Mouse (Mus musculus) urinary bladder, postnatal 10 days (tissue): ENCODE data around the gene Ugt1a6a.
A peak's percentile ranks its signal among the peaks of the same experiment; 100 is the strongest.

Source experiments
- DNase-seq: peaks from one replicate; pipeline ENCODE4 v3.0.0; 2022; ENCODE audit warnings: low spot score

Gene Ugt1a6a

DNA sequence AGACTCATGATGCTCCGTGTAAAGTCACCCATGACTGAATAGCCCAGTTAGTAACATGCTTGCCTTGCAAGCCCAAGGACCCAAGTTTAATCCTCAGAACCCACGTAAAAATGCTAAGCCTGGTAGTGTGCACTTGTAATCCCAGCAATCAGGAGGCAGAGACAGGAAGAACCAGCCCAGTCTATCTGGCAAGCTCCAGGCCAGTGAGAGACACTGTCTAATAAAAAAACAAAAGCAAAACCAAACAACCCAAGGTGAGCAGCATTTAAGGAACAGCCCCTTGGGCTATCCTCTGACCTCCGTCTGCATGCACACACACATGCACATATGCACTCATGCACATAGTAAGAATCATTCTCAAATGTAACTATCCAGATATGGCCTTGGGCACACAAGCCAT lies 95.0 kb downstream of the Ugt1a6a start:
- peak; percentile 11 for DNase-seq

DNA sequence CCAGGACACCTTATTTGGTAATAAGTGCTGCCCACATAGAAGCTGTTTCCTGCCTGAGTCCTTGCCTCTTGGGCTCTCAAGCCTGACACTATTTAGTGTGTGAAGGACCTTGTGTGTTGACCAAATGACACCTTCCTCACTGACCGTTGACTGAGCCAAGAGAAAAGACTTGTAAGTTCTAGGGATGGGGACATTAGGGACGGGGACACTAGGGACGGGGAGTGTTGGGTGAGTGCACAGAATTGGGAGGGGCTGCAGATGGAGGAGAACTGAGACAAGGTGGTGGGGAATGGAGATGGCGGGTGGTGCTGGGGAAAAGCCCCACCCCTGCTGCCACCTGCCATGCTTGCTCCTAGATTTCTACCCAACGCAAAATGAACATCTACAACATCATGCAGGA lies 95.4 kb downstream of the Ugt1a6a start:
- peak; percentile 30 for DNase-seq

DNA sequence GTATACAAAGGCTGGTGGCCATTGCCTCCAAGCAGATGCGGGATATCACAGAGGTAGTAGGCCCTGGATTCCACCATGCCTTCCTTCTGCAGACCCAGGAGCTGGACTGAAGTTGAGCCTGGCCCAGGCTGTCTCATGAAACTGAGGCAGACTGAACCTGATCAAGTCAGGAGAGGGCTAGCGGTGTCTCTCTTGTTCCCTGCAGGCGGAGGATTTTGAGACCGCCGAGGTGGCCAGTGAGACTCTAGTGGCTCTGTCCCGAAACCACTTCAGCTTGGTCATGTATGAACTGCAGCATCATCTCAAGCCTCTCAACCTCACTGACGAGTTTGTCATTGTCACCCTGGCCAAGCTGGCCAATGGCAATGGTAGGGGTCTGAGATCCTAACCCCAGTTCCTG lies 95.8 kb downstream of the Ugt1a6a start:
- peak; percentile 33 for DNase-seq

DNA sequence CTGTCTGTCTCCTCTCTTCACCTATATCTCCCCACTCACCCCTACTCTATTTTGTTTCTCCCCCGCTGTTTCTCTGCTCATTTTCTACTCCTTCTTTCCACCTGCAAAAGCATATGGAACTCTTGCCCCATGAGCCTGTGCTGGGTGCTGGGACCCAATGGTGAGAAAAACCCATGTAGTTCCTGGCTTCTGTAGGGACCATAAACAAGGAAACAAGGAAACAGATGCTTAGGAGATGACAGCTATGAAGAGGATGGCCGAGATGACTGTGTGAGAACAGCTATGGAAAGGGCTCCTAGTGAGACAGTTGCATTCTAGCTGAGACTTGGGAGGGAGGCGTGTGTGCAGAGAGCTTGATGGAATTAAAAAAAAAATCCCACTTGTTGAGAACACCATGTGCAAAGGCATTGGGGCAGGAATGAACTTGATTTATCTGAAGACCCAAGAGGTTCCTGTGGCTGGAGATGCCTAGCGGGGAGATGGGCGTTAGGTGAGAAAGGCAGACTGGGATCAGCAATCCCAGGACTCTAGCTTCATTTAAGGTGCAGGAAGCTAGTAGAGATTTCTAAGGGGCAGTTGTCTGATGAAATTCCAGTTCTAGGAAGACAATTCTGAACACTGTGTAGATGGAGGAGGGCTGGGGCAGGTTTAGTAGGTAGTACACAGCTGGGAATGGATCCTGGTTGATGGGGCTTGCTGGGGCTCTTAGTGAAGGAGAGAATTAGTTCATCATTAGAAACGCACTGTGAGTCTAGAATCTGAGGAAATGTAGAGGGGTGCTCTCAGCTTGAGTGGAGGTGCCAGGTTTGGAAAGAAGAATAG lies 96.6 kb downstream of the Ugt1a6a start:
- DNase-seq = peak; percentile 12

DNA sequence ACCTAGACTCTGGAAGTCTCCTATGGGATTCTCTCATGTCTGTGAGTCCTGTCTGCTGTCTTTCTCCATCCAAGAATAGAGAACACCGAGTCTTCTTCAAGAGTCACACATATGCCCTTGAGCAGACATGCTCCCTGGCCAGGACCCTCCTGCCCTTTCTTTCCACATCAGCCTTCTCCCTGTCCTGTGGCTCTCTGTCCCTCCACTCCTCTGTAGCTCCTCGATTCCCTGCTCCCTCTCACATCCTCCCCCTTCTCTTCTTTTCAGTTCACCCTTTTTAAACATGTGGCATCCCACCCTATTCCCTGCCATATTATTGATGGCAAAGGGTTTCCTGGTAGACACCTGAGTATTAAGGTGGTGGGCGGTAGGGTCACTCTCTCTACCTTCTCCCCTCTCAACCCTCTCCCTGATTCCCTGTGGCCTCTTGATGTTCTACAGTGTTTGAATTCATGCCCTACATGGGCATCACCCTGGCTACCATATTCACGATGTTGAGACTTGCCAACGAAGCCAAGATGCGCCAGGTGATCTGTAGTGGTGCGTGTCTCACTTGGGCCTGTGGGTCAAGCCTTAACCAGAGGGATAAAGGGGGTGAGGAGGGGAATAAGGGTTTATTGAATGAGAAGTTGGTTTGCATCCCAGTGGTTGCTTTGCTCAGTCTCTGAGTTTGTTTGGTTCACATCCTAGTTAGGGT lies 97.3 kb downstream of the Ugt1a6a start:
- peak; percentile 18 for DNase-seq

DNA sequence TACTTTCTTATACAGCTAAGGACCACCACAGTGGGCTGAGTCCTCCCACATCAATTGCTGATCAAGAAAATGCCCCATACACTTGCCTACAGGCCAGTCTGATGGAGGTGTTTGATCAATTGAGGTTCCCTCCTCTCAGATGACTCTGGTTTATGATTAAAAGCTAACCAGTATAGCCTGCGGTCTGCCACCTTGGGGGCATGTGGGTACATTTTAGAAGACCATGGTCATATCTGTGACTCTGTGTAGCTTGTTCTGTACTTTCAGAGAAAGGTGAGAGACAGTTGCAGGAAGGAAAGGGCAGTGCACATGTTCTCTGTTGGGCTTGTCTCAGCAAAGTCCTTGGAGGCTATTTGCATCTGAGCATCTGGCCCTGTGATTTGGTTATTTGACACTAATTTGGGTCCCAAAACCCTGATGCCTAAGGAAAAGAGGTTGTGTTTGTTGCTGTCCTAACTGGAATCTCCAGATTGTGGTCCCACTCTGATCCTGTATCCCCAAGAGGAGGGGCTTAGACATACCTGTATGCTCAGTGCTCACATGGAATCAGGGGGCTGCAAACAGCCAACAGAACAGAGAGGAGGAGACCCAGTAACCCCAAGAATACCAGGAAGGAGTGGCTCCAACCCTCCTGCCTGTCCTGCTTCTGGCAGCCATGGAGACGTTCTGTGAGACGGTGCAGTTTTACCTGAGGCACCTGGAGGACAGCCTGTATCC lies 98.2 kb downstream of the Ugt1a6a start:
- DNase-seq = peak; percentile 21

DNA sequence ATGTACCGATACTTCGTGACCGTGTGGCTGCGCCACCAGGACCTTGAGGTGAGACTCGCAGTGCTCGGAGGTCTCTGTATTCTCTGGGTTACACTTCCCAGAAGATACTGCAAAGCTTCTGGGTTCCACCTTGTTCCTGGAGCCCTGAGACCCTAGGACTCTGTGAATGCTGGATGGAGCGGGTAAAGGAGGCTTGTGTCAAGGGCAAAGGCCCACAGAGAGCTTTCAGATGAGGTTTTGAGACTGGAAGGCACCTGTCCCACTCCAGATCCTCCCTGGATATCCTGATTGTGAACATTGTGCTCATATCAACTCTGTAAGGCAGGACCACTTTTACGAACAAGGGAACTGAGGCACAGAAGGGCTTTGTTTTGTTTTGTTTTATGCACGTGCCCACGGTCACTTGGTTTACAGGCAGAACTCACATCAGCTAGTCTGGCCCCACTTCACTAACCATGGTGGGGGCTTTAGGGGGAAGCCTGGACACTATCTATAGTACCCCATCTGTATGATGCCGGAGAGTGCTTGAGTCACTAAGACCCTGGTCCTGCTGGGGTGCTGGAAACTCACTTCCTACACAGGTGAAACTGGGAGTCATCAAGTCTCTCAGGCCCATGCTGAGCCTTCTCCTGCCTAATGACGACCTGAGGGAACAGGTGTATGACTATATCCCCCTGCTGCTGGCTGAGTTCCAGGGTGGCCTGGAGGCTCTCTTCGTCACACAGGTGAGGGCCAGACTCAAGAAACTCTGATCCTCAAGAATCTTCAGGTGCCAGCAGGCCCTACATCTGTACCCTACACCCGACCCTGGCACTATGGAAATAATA lies 99.0 kb downstream of the Ugt1a6a start:
- DNase-seq = peak; percentile 65

DNA sequence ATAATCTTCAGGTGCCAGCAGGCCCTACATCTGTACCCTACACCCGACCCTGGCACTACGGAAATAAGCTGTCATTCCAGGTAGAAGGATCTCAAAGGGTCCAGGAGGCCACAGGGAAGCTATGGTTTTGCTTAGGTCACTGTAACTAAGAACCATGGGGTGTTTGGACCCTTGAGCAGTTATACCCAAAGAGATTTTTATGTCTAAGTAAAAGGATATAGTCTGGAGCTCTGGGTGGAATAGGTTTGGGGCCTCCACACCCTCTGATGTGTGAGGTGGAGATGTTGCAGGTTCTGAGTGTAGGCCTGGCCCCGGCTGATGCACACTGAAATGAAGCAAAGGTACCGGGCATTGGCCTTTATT lies 99.6 kb downstream of the Ugt1a6a start:
- peak; percentile 11 for DNase-seq

DNA sequence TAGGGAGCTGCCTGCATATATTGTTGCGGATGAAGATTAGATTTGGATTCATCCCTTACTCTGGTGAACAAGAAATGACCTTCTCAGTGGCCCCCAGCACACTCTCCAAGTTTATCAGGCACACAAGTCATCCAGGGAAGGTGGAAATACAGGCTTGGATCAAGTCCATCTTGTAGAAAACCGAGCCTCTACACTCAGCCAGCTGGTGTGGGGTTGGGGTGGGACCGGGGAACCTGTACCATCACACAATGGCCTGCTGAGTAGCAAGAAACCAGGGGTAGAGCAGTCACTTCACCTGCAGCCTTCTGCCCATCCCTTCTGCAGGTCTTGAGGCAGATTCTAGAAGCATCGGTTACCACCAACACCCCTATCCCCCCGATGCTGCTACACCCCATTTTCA lies 100.0 kb downstream of the Ugt1a6a start:
- DNase-seq = peak; percentile 30

DNA sequence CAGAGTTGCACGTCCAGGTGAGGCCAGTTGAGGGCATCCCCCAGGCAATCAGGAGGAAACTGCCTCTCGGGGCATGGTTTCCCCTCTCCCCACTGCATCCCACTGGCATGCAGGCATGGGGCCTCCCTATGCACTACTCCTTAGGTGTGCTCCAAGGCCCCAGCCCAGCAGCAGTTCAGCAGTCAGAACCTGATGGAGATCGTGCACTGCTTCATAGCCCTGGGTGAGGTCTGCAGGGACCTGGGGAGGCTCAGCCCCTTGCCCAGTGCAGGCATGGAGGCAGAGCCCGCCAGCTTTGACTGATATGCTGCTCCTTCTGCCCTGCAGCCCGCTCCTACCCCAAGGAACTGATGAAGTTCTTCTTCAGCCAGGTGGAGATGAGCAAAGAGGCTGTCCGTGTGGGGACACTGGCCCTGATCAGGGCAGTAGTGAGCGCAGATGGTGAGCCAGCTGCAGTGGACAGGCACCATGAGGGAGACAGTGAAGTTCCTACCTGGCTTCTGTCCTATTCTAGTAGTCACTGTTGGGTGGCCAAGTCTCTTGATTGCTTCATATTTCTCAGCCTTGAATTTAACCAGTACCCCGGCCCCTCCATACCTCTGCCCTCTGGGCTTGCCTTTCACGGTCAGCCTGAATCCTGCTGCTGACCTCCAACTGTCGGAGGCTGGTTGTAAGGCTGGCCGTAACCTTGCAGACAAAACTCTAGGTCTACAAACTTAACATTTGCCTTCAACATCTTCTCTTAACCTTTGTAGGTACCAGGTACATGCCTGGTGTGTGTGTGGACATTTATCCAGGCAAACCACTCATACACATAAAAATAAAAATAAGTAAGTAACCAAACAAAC lies 100.7 kb downstream of the Ugt1a6a start:
- peak; percentile 35 for DNase-seq

DNA sequence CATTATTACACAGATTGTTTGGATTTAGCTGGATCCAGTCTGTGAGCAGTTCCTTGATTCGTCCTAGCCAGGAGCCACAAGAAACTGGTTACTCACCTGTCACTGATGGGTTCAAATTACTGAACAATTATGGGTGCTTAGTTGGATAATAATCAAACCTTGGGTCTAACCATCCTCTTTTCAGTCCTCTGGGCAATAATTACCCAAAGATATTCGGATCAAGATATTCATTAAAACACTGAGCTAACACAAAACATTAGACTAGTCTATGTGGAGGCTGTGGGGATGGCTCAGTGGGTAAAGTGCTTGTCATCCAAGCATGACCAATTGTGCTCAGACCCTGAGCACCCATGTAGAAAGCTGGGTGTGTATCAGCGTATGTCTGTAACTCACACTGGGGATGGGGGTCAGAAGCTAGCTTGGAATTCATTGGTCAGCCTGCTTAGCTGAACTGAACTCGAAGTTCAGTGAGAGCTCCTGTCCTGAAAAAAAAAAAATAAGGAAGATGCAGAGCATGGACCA lies 101.3 kb downstream of the Ugt1a6a start:
- DNase-seq = no peak

DNA sequence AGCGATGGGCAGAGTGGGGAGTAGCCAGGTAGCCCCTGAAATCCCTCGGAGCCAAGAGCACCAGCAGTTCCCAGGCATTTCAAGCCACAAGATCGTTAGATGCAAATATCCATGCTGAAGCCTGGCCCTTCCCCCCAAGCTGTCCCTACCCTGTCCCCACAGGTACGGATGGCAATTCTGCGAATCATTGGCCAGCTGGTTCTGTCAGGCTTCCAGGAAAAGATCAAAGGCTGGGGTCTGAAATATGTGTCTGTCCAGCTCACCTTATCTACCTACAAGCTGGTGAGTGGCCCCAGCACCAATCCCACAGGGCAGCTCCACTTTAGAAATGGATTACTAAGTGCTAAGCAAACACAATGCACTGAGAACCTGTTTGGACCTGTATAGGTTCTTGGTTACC lies 102.7 kb downstream of the Ugt1a6a start:
- no peak for DNase-seq

DNA sequence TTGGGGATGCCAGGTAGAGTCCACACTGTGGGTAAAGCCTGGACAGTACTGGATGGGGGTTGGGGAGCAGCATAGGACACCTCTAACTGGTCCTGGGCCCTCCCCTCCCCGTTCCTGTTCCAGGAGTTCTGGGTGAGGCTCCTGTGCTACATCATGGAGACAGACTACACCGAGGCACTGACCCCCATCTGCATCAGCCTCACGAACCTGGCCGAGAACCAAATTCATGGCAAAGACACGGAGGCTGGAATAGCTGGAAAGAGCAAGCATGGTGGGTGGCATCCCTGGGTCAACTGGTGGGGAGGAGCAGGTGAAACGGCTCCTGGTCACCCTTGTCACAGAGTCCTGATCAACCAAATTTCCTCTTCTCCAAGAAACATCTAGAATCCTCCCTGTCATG lies 104.2 kb downstream of the Ugt1a6a start:
- DNase-seq = no peak

DNA sequence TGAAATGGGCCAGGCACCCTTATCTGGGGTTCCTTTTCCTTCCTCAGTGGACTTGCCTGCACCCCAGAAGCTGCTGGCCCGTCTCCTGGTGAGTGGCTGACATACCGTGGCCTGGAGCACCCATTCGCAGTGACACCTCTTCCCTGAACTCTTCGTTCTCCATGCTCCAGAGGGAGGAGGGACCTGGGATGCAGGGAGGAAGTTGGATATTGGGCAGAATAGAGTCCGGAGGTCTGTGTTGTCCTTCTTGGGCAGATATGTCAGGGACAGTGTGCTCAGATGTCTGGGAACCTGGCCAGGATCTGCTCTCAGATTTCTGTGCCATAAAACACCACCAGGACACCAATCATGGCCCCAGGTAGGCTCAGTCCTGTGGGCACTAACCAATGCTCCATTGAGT lies 105.5 kb downstream of the Ugt1a6a start:
- DNase-seq = no peak

DNA sequence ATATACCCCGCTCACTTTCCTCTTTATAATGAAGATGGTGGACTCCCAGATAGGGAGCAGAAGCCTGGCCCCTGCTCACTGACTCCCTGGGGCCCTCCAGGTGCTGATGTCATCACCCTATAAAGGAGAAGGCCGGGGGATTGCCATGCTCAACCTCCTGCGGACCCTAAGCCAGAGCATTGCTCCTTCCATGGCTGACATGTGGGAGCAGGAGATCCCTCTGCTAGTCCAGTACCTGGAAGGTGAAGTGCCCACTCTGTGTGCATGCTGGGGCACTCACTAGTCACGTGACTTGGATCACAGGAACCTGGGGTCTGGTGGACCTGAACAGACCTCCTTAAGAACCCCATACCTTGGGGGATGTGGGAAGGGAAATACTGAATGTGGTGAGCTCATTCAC lies 106.0 kb downstream of the Ugt1a6a start:
- no peak for DNase-seq

DNA sequence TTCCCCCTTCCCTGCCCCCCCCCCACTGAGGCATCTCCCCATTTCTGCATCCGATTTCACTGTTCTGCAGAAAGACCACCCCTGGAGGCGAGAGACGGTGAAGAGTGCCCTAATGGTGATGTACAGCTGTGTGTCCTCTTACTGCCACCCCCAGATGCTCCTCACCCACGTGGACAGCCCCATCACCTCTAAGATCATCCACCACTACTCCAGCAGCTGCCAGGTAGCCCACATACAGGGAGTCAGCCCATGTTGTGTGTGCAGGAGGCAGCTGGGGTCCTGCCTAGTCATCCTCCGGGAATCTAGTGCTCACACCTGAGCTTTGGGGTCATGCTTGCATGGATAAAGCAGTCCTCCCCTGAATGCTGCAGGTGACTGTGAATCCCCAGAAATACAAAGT lies 109.3 kb downstream of the Ugt1a6a start:
- no peak for DNase-seq

DNA sequence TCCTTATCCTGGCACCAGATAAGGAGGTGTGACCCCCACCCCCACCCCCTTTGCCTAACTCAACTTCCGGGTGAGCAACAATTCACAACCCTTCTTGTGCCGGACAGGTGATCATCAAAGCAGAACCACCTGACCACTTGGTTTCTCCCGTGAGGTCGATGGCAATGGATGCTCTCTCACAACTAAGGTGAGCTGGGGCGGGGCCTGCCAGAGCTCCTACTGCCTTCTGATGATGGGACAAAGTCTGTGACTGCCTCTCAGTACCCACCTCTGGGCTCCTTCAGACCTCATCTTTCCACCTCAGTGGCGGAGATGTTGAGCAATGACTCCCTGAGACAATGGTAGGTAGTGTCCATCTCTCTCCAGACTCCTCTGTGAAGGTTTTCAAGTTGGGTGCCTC lies 111.3 kb downstream of the Ugt1a6a start:
- no peak for DNase-seq

DNA sequence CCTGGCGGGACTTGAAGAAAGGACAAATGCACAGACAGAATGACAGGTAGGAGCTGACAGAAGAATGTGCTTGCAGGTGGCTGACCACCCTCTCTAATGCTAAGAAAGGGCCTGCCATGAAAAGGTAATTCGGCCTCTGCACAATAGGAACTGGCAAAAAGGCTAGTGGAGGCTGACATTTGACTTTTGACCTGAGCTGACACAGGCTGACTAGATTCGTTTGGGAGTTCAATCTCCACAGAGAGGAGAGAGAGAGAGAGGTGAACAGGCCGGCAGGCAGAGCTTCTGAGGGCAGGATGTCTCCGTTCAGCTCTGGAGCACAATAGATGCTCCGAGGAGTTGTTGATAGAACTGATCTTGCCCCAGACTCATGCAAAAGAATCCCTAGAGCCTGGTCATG lies 111.8 kb downstream of the Ugt1a6a start:
- DNase-seq = no peak

DNA sequence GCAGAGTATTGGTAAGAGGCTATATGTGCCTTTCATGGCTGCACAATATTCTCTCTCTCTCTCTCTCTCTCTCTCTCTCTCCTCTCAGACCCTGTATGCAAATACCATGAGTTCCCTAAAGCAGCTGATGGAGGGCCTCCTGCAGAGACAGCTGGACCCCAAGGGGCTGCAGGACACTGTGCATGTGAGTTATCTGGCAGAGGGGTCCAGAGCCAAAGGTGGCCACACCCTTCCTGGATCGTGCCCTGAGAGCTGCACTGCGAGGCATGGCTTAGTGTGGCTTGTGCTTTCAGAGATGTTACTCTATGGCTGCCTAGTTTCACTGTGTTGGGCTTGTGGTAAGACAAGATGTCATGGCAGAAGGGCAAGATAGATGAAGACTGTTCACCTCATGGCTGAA lies 113.1 kb downstream of the Ugt1a6a start:
- DNase-seq = no peak

DNA sequence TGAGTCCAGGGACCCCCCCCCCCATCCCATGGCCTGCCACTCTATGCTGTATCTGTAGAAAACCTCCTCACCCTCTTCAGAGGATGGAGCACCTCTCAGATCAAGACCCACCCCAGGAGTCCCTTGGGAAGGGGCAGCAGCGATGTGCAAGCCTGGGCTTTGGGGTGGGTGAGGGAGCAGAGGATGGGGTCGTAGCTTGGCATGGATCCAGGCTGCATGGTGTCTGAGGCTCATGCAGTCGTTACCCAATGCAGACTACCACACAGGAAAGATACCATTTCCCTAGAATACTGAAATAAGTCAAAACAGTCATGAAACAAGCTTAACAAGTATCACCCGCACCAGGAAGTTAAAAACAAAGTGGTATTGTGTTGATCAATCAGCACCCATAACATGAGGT lies 114.0 kb downstream of the Ugt1a6a start:
- DNase-seq = no peak

DNA sequence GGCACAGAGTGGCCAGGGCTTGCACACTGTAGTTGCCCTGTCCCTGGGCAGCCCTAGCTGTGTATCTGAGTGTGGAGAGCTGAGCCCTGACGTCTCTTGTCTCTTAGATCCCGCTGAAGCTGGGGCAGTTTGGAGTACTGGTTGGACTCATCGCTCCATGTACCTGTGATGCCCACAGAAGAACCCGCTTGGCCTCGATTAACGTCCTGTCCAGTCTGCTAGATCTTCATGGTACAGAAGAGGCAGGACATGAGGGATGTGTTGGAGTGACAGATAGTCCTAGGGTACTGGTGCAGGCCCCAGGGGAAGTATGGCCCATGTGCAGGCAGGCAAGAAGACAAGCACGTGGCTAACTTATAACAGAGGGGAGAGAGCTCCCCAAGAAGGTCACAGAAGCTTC lies 115.0 kb downstream of the Ugt1a6a start:
- no peak for DNase-seq
